Mouse (Mus musculus) mouse embryonic stem cell (cell line): ENCODE results near the gene Mdk.

Experiments
- in situ Hi-C, 2 experiments: fragments of 300-500 bp; cut with MboI; formaldehyde crosslinking; loops; 1 replicate in 1 of 2; 3 replicates in 1 of 2; pipeline ENCODE4 v1.14.3; 2019 to 2020; ENCODE audit warnings: low sequenced_read_pairs in 2 of 2, low pct_unique_long_range_greater_than_20kb in 1 of 2, mixed read lengths in 1 of 2; ENCODE audit not compliant: unreplicated experiment in 1 of 2

Mdk gene

DNA sequence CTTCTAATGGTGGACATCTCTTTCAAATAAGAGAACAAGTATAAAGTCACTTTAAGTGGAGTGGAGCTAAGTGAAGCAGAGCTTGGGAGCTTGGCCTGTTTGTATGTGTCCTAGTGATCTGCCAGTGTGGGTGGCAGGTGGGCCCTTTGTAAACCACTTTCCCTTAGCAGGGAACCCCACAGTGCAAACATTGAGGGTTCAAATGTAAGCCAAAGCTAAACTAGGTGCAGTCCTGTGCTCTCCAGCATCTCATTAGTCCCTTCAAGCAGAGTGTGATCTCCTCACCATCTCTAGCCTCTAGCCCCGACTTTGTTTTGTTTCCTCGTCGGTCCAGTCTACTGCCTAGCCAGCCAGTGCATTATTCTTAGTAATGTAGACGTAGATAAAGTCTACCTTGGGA, 47.5 kb downstream of the Mdk start:
- in situ Hi-C loops = no loop called here

DNA sequence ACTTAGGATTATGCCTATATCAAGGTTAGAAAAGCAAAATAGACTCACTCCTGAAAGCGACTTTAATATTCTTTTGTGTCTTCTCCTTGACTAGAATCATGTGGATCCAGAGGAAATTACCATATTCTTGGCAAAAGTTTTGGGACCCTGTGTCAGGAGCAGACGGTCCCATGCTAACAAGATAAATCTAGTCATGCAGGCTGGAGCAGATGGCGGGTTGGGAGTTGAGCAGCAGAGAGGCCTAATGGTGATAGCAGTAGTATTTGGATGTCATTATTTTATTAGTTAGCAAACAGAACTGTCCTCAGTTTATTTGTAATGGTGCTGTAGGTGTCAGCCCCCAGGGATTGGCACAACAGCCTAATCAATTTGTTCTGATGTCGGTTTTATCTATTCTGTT, 48.1 kb downstream of the Mdk start:
- in situ Hi-C loops = no loop called here
